Mouse (Mus musculus): ENCODE results near the gene Morf4l2.
A peak's percentile ranks its signal among the peaks of the same experiment; 100 is the strongest.
"Not testable (repeated sequence)": the region's sequence is repeated elsewhere in the genome, so short reads cannot be mapped to it uniquely, and the experiment has no call there.

Morf4l2 gene

DNA sequence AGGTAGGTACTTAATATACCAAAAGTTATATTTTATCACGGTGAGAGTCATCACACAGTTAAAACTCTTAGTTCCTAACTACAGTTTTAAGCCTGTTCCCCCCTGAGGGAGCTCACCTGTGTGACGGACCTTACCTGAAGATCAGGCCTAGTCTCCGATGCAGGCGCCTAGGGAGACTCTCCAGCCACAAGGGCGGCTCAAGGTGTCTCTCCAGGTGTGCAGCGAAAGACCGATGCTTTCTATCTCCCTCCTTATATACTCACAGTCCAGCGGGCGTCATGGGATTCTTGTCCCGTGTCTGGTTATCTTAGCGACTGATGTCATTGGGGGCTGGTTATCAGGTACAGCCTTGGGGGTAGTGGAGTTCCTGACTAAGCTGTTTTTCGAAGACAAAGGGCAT lies at the start of gene Morf4l2:
Morf4l2 (minus strand) TSS at position 232 of the 400 bp plus-strand sequence.
- DNase-seq (ENCODE audit: low read depth): no peak

DNA sequence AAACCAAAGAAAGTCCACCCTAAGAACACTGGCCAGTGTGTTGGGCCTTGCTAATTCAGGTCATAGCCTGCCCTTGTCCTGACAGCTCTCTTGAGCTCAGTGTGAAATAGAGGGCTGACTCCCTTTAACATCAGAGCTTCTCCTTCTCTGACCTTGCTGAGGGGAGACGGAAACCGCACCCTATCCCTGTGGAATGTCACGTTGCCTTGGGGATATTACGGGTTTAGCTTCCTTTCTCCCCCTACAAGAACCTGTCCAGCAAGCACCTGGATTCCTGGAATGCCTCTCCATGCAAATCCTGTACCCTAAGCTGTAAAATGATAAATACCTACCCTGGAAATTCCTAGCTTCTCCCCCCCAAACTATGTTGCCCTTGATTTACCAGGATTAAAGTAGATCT lies 46.0 kb upstream of the Morf4l2 start:
- no peak for DNase-seq (ENCODE audit: low read depth)

DNA sequence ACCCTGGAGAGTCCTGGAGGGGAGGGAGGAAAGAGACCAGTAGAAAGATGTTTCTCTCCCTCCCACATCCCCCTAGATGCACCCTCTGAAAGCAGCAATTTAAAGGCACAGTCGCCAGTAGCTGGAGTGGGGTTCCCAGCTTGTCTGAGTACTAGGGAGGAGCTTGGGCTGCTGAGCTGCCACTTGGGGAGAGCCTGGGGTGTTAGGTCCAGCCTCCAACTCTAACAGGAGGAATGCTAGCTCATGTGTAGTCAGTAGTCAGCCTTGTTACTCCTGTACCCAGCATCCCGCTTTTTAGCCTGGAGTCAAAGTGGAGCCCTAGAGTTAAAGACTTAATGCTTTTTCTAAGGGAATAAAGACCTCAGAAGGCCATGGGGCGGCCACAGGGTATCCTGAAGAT lies 36.6 kb upstream of the Morf4l2 start, which contains the start of gene Glra4:
Glra4 (minus strand) TSS at position 101 of the 400 bp plus-strand sequence.
- no peak for DNase-seq (ENCODE audit: low read depth)

DNA sequence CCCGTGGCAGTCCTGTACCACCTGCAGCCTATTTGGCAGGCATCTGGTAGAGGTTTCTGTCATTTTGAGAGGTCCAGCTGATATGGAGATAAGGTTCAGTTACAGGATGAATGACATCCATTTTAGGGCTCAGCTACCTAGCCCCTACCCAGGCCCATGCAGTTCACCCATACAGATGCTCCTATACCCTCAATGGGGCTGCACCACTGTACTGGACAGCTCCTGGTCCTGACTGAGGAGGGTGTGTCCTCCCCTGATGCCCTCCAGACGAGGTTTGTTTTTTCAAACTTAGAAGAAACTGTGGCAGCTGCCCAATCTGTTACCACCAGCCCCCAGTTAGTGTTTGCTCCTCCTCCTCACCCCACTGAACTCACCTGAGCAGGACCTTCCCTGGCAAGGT lies 35.8 kb upstream of the Morf4l2 start:
- no peak for DNase-seq (ENCODE audit: low read depth)

DNA sequence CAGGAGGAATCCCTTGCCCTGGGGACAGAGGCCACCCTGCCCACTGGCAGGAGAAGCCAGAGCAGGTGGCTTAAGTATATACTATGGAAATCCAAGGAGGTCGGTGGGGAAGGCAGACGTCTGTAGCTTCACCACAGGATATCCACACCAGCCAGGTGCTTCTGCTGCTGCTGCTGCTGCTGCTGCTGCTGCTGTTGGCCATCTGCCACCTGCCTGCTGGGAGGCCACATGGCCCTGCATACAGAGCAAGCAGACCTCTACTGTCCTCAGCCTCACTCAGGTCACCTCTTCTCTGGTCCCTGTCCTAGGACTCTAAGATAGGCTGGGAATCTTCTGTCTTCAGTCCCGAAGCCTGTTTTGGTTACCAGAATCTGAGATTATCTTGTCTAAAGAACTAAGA lies 34.6 kb upstream of the Morf4l2 start:
- no peak for DNase-seq (ENCODE audit: low read depth)

- no peak for DNase-seq (ENCODE audit: low read depth)
Measured at GRCm38 (mm10) chrX:136773035-136773434, 29.5 kb upstream of the Morf4l2 start.

DNA sequence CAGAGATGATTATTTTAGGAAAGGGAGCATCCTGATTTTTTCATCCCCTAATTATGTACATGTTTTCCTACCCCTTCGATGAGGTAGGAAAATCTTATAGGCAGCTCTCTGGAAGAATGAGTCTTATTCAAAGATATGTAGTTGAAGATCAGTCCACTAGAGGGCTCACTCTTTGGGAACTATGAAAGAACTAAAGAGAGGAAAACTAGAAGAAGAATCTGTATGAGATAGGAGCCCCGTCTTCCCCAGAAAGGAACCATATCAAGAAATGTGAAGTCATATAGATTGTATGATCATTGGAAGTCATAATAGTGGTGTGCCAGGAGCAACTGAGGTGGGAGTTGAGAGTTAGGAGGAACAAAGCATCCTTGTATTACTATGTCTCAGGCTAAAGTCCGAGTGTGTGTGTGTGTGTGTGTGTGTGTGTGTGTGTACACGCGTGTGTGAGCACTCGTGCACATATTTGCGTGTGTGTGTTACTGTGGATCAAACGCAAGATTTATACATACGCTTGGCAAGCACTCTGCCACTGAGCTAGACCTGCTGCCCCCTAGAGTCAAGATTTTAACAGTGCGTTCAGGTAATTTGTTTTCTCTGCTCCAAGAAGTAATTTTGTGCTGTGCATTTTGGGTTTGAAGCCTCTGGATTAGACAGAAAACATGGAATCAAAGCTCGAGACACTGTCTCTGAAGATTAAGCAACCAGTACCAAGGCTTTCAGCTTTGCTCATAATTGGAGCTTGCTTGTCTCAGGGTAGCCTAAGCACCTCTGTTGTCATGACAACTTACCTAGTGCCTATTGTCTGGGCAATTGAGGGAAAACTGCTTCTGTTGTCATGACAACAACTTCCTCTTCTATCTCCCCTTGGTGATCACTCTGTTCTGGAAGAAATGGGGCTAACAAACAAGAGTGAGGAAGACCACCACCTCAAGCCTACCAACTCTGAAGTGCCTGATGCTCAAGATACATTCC lies 17.9 kb upstream of the Morf4l2 start:
- DNase-seq (ENCODE audit: low read depth): peak; percentile 62

GRCm38 (mm10) chrX:136755464-136755863 lies 12.0 kb upstream of the Morf4l2 start:
- DNase-seq (ENCODE audit: low read depth): no peak

GRCm38 (mm10) chrX:136749329-136749728 lies 5.8 kb upstream of the Morf4l2 start:
- DNase-seq (ENCODE audit: low read depth): no peak

GRCm38 (mm10) chrX:136744663-136745062 lies 1.2 kb upstream of the Morf4l2 start:
- peak; percentile 29 for DNase-seq (ENCODE audit: low read depth)

DNA sequence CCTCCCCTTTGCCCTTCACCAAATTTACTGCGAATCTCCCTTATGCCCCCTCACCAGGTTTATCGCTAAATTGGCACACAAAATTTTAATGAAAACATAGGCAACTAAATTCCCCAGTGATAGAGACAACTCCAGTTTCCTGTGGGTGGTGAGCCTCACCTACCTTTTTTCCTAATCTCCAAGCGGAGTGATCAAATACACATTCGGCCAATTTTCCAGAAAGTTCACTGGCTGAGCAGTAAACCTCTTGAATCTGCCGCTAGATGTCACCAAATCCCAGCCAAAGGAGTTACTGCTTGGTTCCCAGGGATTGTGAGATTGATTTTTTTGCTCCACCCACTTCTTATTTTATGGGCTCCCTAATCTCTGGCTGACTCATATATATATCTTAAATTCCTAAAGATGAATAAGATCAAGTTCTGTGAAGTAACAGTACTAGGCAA lies 808 bp downstream of the Morf4l2 start:
- peak; percentile 85 for DNase-seq (ENCODE audit: low read depth)

GRCm38 (mm10) chrX:136742241-136742640 lies 1.2 kb downstream of the Morf4l2 start:
- no peak for DNase-seq (ENCODE audit: low read depth)

DNA sequence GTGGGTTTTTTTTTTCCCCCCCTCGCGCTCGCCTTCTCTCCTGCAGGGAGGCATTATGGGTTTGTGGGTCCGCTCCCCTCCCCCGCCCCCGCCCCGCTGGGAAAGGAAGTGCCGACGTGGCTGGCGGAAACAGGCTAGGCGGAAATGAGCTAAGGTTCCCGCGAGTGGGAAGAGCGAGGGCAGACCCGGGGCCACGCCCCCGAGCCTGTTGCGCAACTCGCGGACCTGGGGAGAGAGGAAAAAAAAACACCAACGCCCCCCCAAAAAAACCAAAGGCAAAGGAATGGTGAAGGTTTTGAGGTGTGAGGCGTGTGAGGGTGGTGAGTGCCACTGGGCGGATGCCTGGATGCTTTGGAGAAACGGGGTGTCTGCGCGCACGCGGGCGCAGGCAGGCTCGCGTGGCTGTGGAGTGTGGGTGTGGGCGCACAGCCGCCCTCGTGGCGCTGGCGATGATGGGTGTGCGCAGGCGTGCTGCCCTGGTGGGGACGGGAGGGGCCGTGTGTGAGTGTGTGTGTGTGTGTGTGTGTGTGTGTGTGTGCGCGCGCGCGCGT lies 1.8 kb downstream of the Morf4l2 start:
- peak; percentile 86 for DNase-seq (ENCODE audit: low read depth)

DNA sequence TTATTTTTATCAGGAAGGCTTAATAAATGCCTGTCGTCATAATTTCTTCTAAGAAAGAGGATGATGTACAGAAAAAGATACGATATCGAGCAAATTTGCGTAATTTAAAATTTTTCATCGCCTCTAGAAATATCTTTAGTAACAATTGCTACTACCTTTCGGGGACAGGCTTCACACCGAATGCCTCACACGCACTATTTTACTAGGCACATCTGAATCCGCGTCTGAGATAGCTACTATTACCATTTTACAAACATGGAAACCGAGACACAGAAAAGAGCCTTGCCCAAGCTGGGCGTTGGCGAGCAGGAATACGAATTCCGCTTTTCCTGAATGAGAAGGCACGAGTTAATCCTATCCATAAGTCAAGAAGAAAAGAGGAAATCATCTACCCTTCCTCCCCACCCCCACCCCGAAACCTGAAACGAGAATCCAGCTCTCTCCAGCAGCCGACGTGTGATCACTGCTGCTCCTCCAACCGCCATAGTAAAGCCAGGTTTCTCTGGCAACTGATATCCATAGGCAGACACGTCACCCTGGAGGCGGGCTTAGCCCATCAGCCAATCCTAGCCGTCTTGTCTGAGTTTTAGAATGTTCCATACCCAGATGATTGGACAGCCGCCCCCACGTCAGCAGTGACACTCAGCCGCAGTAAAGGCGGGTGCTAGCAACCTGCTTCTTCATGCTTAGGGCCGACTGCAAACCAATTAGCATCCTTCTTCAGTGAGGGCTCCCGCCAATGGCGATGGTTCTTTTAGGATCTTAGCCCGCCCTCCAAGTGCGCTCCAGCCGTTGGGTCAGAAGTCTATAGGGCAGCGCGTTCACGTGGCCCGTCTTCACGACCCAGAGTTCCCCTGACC lies 2.5 kb downstream of the Morf4l2 start:
- peak; percentile 93 for DNase-seq (ENCODE audit: low read depth)

DNA sequence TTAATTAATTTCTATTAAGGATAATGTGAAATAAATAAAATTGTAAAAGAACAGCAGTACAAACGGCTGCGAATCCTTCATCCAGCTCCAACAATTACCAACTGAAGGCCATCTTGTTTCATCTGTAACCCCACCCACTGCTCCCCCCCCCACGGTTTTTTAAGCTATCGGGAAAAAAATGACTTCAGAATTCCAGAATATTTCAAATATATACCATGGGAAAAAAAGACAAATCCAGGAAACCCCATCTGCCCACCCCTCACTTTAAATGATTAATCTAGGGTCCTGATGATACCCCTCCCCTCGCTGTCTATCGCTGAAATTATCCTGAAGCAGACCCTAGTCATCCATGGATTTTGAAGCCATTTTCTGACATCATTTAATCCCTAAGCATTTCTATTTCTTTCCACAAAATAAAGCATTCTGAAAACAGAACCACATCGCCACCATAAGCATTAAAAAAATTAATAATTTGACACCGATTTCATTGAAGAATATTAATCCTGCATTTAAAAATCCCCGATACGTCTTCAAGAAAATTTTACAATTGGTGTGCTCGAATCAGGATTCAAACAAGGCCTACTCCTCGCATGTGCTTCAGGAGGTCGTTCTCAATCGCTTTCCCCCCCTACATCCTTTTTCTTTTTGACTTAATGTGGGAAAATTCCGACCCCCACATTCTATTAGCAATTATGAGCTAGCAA lies 3.3 kb downstream of the Morf4l2 start:
- DNase-seq (ENCODE audit: low read depth): peak; percentile 35

DNA sequence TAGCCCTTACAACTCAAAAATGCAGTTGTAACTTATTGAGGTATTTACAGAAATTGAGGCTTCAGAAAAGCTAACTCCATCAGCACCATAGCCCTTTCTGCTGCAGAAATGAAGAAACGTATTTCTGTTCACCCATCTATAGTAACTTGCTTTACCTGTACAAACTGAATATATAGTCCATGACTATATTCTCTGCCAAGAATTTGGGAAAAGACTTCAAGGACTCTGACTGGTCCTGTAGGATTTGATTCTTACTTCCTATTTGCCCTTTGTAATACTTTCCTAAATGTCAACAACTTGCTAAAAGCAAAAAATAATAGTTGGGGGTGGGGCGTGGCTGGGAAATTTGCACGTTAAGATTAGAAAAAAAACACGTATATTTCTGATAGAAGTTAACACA lies 11.5 kb downstream of the Morf4l2 start:
- no peak for DNase-seq (ENCODE audit: low read depth)

DNA sequence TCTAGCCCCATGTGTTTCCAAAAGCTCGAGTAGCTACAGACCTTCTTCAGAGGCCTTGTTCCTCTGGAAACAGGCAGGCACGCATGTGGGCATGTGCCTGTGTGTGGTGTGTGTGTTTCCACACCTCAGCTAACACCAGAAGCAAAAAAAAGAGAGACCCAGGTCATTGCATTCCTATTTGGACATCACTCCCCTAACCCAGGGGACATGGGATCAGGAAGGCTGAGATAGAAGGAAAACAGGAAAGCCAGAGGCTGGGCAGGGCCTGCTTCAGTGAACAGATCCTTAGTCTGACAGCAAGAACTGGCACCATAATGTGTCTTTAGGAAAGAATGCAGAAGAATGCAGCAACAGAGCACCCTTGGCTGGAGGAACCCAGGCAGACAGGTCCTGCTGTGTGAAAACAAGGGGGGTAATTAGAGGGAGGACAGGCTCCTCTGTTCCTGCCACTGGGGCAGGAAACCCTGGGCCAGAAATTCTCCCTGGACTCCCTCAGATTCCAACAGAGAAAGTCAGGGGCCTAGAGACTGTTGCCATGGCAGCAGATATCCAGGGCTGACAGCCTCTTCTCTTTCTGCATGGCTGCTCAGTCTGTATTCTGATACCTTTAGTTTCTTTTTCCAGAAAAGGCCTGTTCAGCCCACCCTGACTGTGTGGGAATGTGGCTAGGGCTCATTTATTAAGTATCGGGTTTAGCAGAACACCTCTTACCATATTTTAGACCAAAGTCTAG lies 28.6 kb downstream of the Morf4l2 start:
- not testable (repeated sequence) for DNase-seq (ENCODE audit: low read depth)

DNA sequence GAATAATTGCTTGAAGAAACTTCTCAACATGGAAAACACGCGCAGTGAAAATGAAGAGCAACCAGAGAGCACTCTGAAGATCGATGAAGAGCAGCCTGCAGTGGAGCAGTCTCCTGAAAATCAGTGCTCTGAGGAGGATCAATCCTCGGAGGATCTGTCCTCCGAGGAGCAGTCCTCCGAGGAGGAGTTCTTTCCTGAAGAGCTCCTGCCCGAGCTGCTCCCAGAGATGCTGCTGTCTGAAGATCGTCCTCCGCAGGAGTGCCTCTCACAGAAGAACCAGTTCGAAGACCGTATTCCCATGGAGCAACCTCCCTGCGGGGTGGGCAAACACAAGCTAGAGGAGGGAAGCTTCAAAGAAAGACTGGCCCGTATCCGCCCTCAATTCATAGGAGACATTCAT lies 34.7 kb downstream of the Morf4l2 start:
- no peak for DNase-seq (ENCODE audit: low read depth)

GRCm38 (mm10) chrX:136708168-136708681 lies 35.3 kb downstream of the Morf4l2 start:
- peak; percentile 21 for DNase-seq (ENCODE audit: low read depth)

GRCm38 (mm10) chrX:136707446-136708167 lies 35.9 kb downstream of the Morf4l2 start, which contains the start of gene Tceal1:
Tceal1 (plus strand) TSS chrX:136707982.
- no peak for DNase-seq (ENCODE audit: low read depth)
